Mouse (Mus musculus): ENCODE data around the gene Megf8.
A peak's percentile ranks its signal among the peaks of the same experiment; 100 is the strongest.

GRCm38 (mm10) chr7:25281734-25282601 is 35.0 kb upstream of the Megf8 start:
- TF ChIP-seq CTCF (IDR thresholded peaks at IDR 0.05) (peak; percentile 2; the same call in 1 of the 2 replicates), EP300 (IDR thresholded peaks at IDR 0.05) (no peak; the same call in 1 of the 2 replicates)

Measured in lung, postnatal 0 days (tissue).